Mouse (Mus musculus) intestine, embryonic 16.5 days (tissue): ENCODE measurements at regions not wholly inside any gene's neighbourhood (a gene's known extent, or its start where the extent isn't known, plus 50 kb on each side); places are given as distances from the start of the nearest gene placed in this dataset.
A peak's percentile ranks its signal among the peaks of the same experiment; 100 is the strongest.

Source experiments
- ATAC-seq: fragments of 200-750 bp; cut with Nextera tagmentation; 2 replicates; pipeline ENCODE4 v1.8.0; 2017; ENCODE audit warnings: moderate TSS enrichment, moderate library complexity
- H3K27ac ChIP-seq: fragments of 300-500 bp; sonication (generic); 2 replicates; pipeline ENCODE4 v1.5.1; 2014; ENCODE audit warnings: mild to moderate bottlenecking, low read length
- H3K27me3 ChIP-seq: fragments of 300-500 bp; sonication (generic); replicated peaks from 2 replicates; pipeline ENCODE4 v1.6.1; 2014; ENCODE audit warnings: low read length, control low read depth, mixed read lengths; ENCODE audit not compliant: control insufficient read depth, insufficient read depth
- H3K36me3 ChIP-seq: fragments of 300-500 bp; sonication (generic); 2 replicates; pipeline ENCODE4 v1.6.1; 2014; ENCODE audit warnings: low read length, control low read depth; ENCODE audit not compliant: control insufficient read depth, insufficient read depth
- H3K4me1 ChIP-seq: fragments of 300-500 bp; sonication (generic); 2 replicates; pipeline ENCODE4 v1.6.1; 2014; ENCODE audit warnings: low read length, control low read depth, mixed read lengths; ENCODE audit not compliant: control insufficient read depth, insufficient read depth
- H3K4me2 ChIP-seq: fragments of 300-500 bp; sonication (generic); 2 replicates; pipeline ENCODE4 v1.6.1; 2014; ENCODE audit warnings: low read depth, low read length, control low read depth
- H3K4me3 ChIP-seq: fragments of 300-500 bp; sonication (generic); 2 replicates; pipeline ENCODE4 v1.5.1; 2014; ENCODE audit warnings: mild to moderate bottlenecking, low read length
- H3K9ac ChIP-seq: fragments of 300-500 bp; sonication (generic); 2 replicates; pipeline ENCODE4 v1.6.1; 2014; ENCODE audit warnings: low read depth, low read length
- H3K9me3 ChIP-seq: fragments of 300-500 bp; sonication (generic); 2 replicates; pipeline ENCODE4 v1.6.1; 2016; ENCODE audit warnings: low read length, control low read depth; ENCODE audit not compliant: control insufficient read depth
- WGBS: fragments of 180-500 bp; shearing (Covaris S2); extraction: QIAGEN DNeasy Blood & Tissue Kit; methylation state at CpG from one replicate; pipeline ENCODE4 v1.1.7; 2014; 5-methylcytosine and 5-hydroxymethylcytosine counted together

GRCm38 (mm10) chr11:39794183-39794652, 900.8 kb downstream of the Mat2b start:
- H3K4me2 ChIP-seq = peak overlapping the region; percentile 48
- 4% methylated on average over 14 of the region's 14 CpGs for WGBS
- H3K9ac ChIP-seq = no peak overlapping the region
- ATAC-seq = no peak
- no peak overlapping the region for H3K27ac ChIP-seq
- no peaks in the 10 kb centered on the region for H3K9me3 ChIP-seq
- peak overlapping the region; percentile 16 for H3K4me3 ChIP-seq
- H3K27me3 ChIP-seq = no peaks in the 10 kb centered on the region
- H3K4me1 ChIP-seq = no peaks in the 10 kb centered on the region
- H3K36me3 ChIP-seq = no peaks in the 10 kb centered on the region

GRCm38 (mm10) chr11:39792112-39792511, 902.9 kb downstream of the Mat2b start:
- WGBS = 85% methylated on average over 2 of the region's 2 CpGs
- Histone ChIP-seq H3K27me3 (no peaks in the 10 kb centered on the region), H3K4me2 (no peak overlapping the region), H3K36me3 (no peaks in the 10 kb centered on the region), H3K27ac (no peak overlapping the region), H3K9ac (no peak overlapping the region), H3K9me3 (no peaks in the 10 kb centered on the region), H3K4me1 (no peaks in the 10 kb centered on the region), H3K4me3 (no peak overlapping the region)
- no peak for ATAC-seq
